Mouse (Mus musculus): ENCODE measurements around the gene Fktn.
"Not testable (repeated sequence)": the region's sequence is repeated elsewhere in the genome, so short reads cannot be mapped to it uniquely, and the experiment has no call there.

The Fktn gene

GRCm38 (mm10) chr4:53713704-53714050 lies at the start of gene Fktn:
Gene Fktn (plus strand): TSS chr4:53713998.
- no peak for DNase-seq (ENCODE audit: low spot score)

- DNase-seq (ENCODE audit: low spot score): no peak
These were observed 31.7 kb upstream of the Fktn start for GRCm38 (mm10) chr4:53682092-53682491.

DNA sequence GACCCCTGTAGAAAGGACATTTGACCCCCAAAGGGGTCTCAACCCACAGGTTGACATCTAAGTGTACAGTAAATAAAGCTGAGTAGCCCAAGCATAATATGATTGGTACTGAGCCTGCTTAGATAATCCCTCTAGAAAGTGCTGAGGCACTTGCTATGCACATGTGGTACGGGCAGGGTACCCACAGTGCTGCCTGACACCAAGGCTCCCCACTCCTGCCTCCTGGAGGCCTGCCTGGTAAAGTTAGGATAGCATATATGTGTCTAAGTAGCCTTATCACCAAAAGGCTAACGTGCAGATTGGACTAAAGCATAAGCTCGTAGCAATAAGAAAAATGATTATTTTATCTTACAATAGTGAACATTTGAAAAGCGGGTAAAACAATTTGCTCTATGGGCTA lies 24.8 kb upstream of the Fktn start:
- DNase-seq (ENCODE audit: low spot score): no peak

- no peak for DNase-seq (ENCODE audit: low spot score)
These were observed 22.4 kb upstream of the Fktn start for GRCm38 (mm10) chr4:53691418-53691817.

DNA sequence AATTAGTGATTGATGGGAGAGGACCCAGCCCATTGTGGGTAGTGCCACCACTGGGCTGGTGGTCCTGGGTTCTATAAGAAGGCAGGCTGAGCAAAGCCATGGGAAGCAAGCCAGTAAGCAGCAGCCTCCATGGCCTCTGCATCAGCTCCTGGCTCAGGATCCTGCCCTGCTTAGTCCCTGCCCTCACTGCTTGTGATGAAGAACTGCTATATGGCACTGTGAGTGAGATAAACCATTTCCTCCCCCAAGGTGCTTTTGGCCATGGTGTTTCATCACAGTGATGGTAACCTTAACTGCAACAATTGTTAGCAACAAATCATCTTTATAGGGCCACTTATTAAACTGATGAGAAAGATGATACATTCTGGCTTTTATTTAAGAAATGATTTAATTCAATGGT lies 4.6 kb upstream of the Fktn start:
- DNase-seq (ENCODE audit: low spot score): not testable (repeated sequence)

DNA sequence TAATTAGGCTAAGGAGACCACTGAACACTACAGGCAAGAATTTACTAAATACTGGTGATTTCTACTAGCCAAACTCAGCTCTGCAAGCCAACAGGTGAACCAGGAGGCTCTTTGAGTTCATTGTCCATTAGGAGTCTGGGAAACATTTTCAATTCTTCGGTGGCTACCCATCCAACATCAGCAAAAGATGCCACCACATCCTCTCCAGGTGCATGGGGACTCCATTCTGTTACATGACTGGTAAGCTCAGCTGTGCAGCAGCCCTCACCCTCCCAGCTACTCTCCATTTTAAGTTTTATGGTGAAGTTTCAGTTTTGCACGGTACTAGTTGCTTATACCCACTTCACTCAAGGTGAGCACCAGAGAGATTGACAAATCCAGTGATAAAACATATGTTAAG lies 3.8 kb upstream of the Fktn start:
- no peak for DNase-seq (ENCODE audit: low spot score)

DNA sequence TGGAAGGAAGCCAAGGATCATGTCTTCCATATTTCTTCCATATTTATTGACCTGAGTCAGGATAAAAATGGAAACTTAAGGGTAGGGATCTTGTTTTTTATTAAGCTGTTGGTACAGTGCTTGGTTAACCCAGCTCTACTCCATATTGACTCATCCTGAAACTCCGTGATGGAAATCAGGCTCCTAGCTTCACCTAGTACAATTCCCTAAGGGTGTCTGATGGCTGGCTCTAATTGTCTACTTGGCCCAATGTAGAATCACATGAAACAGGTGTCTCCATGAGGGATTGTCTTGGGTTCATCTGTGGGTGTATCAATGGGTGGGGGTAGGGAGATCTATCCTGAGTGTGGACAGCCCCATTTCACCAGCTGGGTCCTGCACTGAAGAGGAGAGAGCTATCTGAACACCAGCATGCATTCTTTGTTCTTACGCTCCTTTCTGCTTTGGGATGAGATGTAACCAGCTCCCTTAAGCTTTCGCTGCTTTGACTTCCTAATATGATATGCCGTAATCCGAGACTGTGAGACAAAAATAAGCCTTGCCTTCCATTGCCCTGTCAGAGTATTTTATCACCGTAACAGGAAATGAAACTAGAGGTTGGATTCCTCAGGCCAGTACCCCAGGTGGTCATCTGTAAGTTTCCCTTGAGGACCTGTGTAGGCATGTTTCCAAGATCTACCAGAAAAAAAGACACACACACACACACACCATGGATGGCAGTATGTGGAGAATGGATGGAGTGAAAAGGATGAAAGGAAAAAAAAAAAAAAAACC lies 3.1 kb upstream of the Fktn start:
- DNase-seq (ENCODE audit: low spot score): no peak

- peak; percentile 67 for DNase-seq (ENCODE audit: low spot score)
These were observed 435 bp downstream of the Fktn start for GRCm38 (mm10) chr4:53714051-53714814.

GRCm38 (mm10) chr4:53715977-53716376 lies 2.2 kb downstream of the Fktn start:
- no peak for DNase-seq (ENCODE audit: low spot score)

DNA sequence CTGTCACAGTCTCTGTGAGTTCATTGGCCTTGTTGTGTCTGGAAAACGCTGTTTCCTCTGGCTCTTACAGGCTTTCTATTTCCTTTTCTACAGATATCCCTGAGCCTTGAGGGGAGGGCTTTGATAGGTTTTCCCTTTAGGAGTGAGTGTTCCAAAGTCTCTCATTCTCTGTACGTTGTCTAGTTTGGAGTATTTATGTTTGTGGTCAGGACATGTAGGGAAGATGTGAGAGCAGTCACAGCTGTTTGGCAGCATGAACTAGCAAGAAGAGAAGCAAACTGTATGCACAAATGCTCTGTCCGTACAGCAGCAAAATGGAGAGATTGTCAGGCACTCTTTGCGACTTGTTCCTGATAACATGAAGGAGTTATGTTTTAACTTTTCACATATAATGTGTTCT lies 3.7 kb downstream of the Fktn start:
- DNase-seq (ENCODE audit: low spot score): no peak

- no peak for DNase-seq (ENCODE audit: low spot score)
These were observed 4.5 kb downstream of the Fktn start for GRCm38 (mm10) chr4:53718261-53718660.

DNA sequence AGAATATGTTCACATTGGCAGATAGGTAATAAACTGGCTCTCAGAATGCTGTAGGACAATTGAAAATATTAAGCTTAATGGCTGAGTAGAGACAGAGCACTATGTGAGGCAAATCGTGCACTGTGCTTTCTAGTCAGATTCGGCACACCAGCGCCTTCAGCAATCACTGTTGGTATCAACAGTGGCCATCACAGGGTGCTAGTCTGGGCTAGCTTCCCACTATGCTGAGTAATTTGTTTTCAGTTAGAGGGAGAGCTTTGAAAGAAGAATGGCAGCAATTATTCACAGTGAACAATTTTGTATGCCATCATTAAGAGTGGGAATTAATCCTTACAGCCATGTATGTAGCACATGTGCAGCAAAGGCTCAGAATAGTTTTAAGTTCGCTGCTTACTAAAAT lies 8.7 kb downstream of the Fktn start:
- no peak for DNase-seq (ENCODE audit: low spot score)

GRCm38 (mm10) chr4:53726100-53726499 lies 12.3 kb downstream of the Fktn start:
- DNase-seq (ENCODE audit: low spot score): not testable (repeated sequence)

DNA sequence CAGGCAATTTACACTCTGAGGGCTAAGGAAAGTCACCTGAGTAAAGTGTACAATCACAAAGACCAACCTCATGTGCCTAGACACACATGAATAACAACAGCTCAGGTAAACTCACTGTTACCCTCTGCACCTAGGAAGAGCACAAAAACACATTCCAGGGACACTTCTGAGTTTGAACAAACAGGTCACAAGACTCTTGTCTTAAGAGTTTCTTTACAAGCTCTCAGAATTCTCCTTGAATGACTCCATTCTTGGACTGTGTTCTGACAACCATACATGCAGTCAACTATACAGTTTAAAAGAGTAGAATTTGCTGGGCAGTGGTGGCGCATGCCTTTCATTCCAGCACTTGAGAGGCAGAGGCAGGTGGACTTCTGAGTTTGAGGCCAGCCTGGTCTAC lies 14.3 kb downstream of the Fktn start:
- DNase-seq (ENCODE audit: low spot score): no peak

- DNase-seq (ENCODE audit: low spot score): peak; percentile 15
These were observed 25.3 kb downstream of the Fktn start for GRCm38 (mm10) chr4:53738956-53739616.

GRCm38 (mm10) chr4:53749831-53750230 lies 36.0 kb downstream of the Fktn start:
- DNase-seq (ENCODE audit: low spot score): no peak

- no peak for DNase-seq (ENCODE audit: low spot score)
These were observed 36.8 kb downstream of the Fktn start for GRCm38 (mm10) chr4:53750391-53751120.

- no peak for DNase-seq (ENCODE audit: low spot score)
These were observed 43.2 kb downstream of the Fktn start for GRCm38 (mm10) chr4:53757030-53757429.

DNA sequence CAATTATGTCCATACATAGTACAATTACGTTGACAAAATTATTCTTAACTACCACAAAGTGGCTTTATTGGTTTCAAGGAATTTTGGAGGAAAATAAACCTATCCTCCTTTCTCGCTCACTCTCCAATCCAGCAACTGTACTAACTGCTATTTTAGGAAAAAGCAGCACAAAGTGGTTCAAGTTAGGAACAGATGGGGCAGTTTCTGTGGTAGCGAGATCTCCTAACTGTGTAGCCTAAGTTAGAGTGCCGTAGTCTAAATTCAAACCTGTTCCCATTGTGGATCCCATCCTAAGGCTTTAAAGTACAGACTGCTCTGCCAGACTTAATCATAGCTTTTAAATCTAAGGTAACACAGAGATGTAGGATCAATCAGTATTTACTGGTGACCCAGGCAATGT lies 45.0 kb downstream of the Fktn start:
- DNase-seq (ENCODE audit: low spot score): no peak

DNA sequence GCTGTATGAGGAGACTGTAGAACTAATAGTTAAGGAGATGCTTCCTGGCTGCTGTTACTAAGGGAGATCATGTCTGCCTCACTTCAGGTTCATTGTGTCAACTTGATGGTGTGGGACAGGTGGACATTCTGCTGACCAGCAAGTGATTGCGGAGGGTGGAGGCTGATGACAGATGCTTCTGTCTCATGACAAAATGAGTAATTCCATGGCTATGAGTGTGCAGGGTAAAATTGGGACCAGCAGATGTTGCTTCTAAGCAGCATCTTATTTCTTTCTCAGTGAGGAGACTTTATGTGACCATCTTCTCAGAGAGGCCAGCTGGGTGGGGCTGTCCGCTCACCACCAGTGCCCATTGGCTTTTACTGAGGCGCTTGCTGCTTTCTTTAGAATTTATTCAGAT lies 45.9 kb downstream of the Fktn start:
- no peak for DNase-seq (ENCODE audit: low spot score)

DNA sequence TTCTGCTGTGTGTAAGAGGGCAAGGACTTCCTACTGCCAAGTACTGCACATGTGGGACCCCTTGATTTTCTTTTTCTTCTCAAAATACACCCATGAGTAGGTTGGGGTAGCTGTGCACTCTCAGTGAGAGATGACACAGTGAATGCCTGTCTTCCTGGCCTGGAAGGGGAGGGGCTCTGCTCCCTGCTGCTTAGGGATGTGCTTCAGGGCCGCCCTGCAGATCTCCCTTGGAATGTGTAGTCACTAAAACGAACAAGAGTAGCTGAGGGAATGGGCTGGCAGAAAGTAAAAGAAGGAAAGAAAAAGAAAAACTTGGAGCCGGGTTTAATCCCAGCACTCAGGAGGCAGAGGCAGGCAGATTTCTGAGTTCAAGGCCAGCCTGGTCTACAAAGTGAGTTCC lies 48.7 kb downstream of the Fktn start:
- no peak for DNase-seq (ENCODE audit: low spot score)

GRCm38 (mm10) chr4:53770958-53771735 lies 57.3 kb downstream of the Fktn start:
- DNase-seq (ENCODE audit: low spot score): no peak

All from ovary, postnatal 10 days (tissue).